Mouse (Mus musculus) forebrain, embryonic 16.5 days (tissue): ENCODE data around the gene Atxn3. TPM values are rescaled to one million over a fixed set of nuclear protein-coding genes. Genes with fewer than 3 reads are reported as not detected.
A peak's percentile ranks its signal among the peaks of the same experiment; 100 is the strongest.
"Not testable (repeated sequence)": the region's sequence is repeated elsewhere in the genome, so short reads cannot be mapped to it uniquely, and the experiment has no call there.

Experiments used
- ATAC-seq: fragments of 200-750 bp; cut with Nextera tagmentation; 2 replicates; pipeline ENCODE4 v1.8.0; 2017; ENCODE audit warnings: mild to moderate bottlenecking, moderate library complexity
- H3K27ac ChIP-seq: fragments of 300-500 bp; sonication (generic); 2 replicates; pipeline ENCODE4 v1.5.1; 2014; ENCODE audit warnings: low read length, control low read depth
- H3K27me3 ChIP-seq: fragments of 300-500 bp; sonication (generic); replicated peaks from 2 replicates; pipeline ENCODE4 v1.6.1; 2014; ENCODE audit warnings: low read length; ENCODE audit not compliant: control insufficient read depth, insufficient read depth
- H3K36me3 ChIP-seq: fragments of 300-500 bp; sonication (generic); 2 replicates; pipeline ENCODE4 v1.6.1; 2014; ENCODE audit not compliant: control insufficient read depth, insufficient read depth
- H3K4me1 ChIP-seq: fragments of 300-500 bp; sonication (generic); replicated peaks from 2 replicates; pipeline ENCODE4 v1.6.1; 2014; ENCODE audit warnings: low read length; ENCODE audit not compliant: control insufficient read depth, insufficient read depth
- H3K4me2 ChIP-seq: fragments of 300-500 bp; sonication (generic); 2 replicates; pipeline ENCODE4 v1.6.1; 2014; ENCODE audit warnings: mild to moderate bottlenecking, low read length, control low read depth
- H3K4me3 ChIP-seq: fragments of 300-500 bp; sonication (generic); replicated peaks from 2 replicates; pipeline ENCODE4 v1.5.1; 2014; ENCODE audit warnings: mild to moderate bottlenecking, low read length, control low read depth
- H3K9ac ChIP-seq: fragments of 300-500 bp; sonication (generic); replicated peaks from 2 replicates; pipeline ENCODE4 v1.6.1; 2014; ENCODE audit warnings: low read depth, low read length, control low read depth
- H3K9me3 ChIP-seq: fragments of 300-500 bp; sonication (generic); 2 replicates; pipeline ENCODE4 v1.6.1; 2016; ENCODE audit warnings: low read length; ENCODE audit not compliant: control insufficient read depth
- WGBS: fragments of 180-500 bp; shearing (Covaris S2); extraction: QIAGEN DNeasy Blood & Tissue Kit; methylation state at CpG from one replicate; pipeline ENCODE4 v1.1.7; 2014; 5-methylcytosine and 5-hydroxymethylcytosine counted together
- polyA plus RNA-seq: library from polyadenylated mRNA; unstranded; fragments of >200 nt; fragmentation: Nextera tagmentation; extraction: Ambion mirVana; gene quantifications from 2 replicates; pipeline ENCODE4 v1.2.1, GENCODE M21; 2015

Gene Atxn3
- polyA plus RNA-seq, 1 experiment from 2014 or later, result 14.3 TPM

GRCm38 (mm10) chr12:101972230-101972629 lies 14.2 kb upstream of the Atxn3 start:
- no peaks in the 10 kb centered on the region for H3K27me3 ChIP-seq
- no peak for ATAC-seq
- no peak overlapping the region for H3K4me3 ChIP-seq
- no peak overlapping the region for H3K4me2 ChIP-seq
- H3K4me1 ChIP-seq, result peaks cover 17% of the 10 kb centered on the region
- no peaks in the 10 kb centered on the region for H3K9me3 ChIP-seq
- peaks cover 10% of the 10 kb centered on the region for H3K36me3 ChIP-seq
- WGBS, result 94% methylated on average over 3 of the region's 3 CpGs
- H3K9ac ChIP-seq, result no peak overlapping the region
- no peak overlapping the region for H3K27ac ChIP-seq

DNA sequence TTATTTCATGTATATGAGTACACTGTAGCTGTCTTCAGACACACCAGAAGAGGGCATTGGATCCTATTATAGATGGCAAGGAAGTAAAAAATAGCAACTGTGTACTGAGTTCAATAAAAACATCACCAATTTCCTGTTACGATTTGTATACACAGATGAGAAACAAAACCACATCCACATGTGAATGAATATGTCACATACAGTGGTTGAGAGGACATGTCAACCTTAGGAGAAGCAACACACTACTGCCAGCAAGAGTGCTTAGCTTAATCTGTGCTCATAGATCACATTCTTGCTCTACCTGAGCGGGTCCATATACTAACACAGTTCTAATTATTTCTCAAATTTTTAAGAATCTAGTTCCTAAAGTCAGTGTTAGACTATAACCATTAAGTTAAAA lies 13.3 kb upstream of the Atxn3 start:
- Histone ChIP-seq H3K9ac (no peak overlapping the region), H3K36me3 (peaks cover 14% of the 10 kb centered on the region), H3K27ac (no peak overlapping the region), H3K27me3 (no peaks in the 10 kb centered on the region), H3K9me3 (no peaks in the 10 kb centered on the region), H3K4me3 (no peak overlapping the region), H3K4me2 (no peak overlapping the region), H3K4me1 (peaks cover 8% of the 10 kb centered on the region)
- 97% methylated on average over 2 of the region's 2 CpGs for WGBS
- no peak for ATAC-seq

GRCm38 (mm10) chr12:101958960-101959780 lies 1.1 kb upstream of the Atxn3 start:
- not testable (repeated sequence) for H3K9me3 ChIP-seq, H3K27ac ChIP-seq, H3K36me3 ChIP-seq, H3K9ac ChIP-seq, H3K4me3 ChIP-seq, H3K4me2 ChIP-seq, H3K27me3 ChIP-seq, ATAC-seq
- peaks cover 17% of the 10 kb centered on the region for H3K4me1 ChIP-seq
- WGBS, result 92% methylated on average over 5 of the region's 5 CpGs

DNA sequence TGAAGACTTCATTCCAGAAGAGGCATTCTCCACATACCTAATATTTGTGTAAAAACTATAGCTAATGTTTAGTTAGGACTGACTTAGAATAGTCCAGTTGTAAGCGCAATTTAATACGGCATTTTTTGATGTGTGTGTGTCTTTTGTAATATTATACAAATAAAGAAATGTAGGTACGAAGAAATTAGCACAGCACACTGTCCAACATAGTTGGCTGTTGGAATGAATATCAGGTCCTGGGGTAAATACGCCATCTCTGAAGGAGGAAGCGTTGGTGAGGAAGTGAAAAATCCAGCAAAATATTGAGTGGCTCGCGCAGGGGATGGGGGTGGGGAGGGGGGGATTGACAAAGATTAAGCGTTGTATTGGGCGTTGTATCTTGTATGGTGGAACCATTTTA lies 510 bp upstream of the Atxn3 start:
- ATAC-seq, result no peak
- no peaks in the 10 kb centered on the region for H3K36me3 ChIP-seq
- H3K4me2 ChIP-seq, result peak overlapping the region; percentile 48
- H3K27me3 ChIP-seq, result no peaks in the 10 kb centered on the region
- peaks cover 17% of the 10 kb centered on the region for H3K4me1 ChIP-seq
- WGBS, result 64% methylated on average over 9 of the region's 9 CpGs
- H3K4me3 ChIP-seq, result peak overlapping the region; percentile 70
- no peak overlapping the region for H3K27ac ChIP-seq
- H3K9ac ChIP-seq, result no peak overlapping the region
- H3K9me3 ChIP-seq, result no peaks in the 10 kb centered on the region

- Histone ChIP-seq H3K4me1 (peaks cover 17% of the 10 kb centered on the region), H3K4me3 (peak overlapping the region; percentile 70), H3K4me2 (peak overlapping the region; percentile 68), H3K36me3 (no peaks in the 10 kb centered on the region), H3K27me3 (no peaks in the 10 kb centered on the region), H3K9me3 (no peaks in the 10 kb centered on the region), H3K9ac (peak overlapping the region; percentile 79), H3K27ac (peak overlapping the region; percentile 20)
- 10% methylated on average over 26 of the region's 26 CpGs for WGBS
- ATAC-seq, result no peak; the same call in 1 of the 2 replicates
These were observed 736 bp downstream of the Atxn3 start for GRCm38 (mm10) chr12:101957079-101957941.

DNA sequence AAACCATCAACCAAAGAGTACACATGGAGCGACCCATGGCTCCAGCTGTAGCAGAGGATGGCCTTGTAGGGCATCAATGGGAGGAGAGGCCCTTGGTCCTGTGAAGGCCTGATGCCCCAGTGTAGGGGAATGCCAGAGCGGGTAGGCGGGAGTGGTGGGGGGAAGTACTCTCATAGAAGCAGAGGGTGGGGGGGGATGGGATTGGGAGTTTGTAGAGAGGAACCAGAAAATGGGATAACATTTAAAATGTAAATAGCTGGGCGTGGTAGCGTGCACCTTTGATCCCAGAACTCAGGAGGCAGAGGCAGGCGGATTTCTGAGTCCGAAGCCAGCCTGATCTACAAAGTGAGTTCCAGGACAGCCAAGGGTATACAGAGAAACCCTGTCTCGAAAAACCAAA lies 2.2 kb downstream of the Atxn3 start:
- H3K4me2 ChIP-seq, H3K9me3 ChIP-seq, H3K9ac ChIP-seq, ATAC-seq, H3K4me3 ChIP-seq, H3K27ac ChIP-seq, H3K36me3 ChIP-seq, H3K27me3 ChIP-seq: not testable (repeated sequence)
- peaks cover 17% of the 10 kb centered on the region for H3K4me1 ChIP-seq
- 97% methylated on average over 8 of the region's 8 CpGs for whole genome bisulfite sequencing

- H3K9me3 ChIP-seq, result no peaks in the 10 kb centered on the region
- 83% methylated on average over 4 of the region's 4 CpGs for WGBS
- no peak for ATAC-seq
- H3K4me3 ChIP-seq, result no peak overlapping the region
- H3K4me1 ChIP-seq, result no peaks in the 10 kb centered on the region
- H3K27ac ChIP-seq, result no peak overlapping the region
- no peak overlapping the region for H3K9ac ChIP-seq
- H3K4me2 ChIP-seq, result no peak overlapping the region
- H3K27me3 ChIP-seq, result no peaks in the 10 kb centered on the region
- H3K36me3 ChIP-seq, result peaks cover 19% of the 10 kb centered on the region
These were observed 9.2 kb downstream of the Atxn3 start for GRCm38 (mm10) chr12:101948801-101949200.

- no peaks in the 10 kb centered on the region for H3K9me3 ChIP-seq
- 89% methylated on average over 8 of the region's 8 CpGs for WGBS
- no peak overlapping the region for H3K4me3 ChIP-seq
- H3K4me2 ChIP-seq, result no peak overlapping the region
- H3K9ac ChIP-seq, result no peak overlapping the region
- no peaks in the 10 kb centered on the region for H3K4me1 ChIP-seq
- peaks cover 19% of the 10 kb centered on the region for H3K36me3 ChIP-seq
- ATAC-seq, result no peak
- H3K27me3 ChIP-seq, result no peaks in the 10 kb centered on the region
- H3K27ac ChIP-seq, result no peak overlapping the region
These were observed 10.1 kb downstream of the Atxn3 start for GRCm38 (mm10) chr12:101947986-101948385.

GRCm38 (mm10) chr12:101937572-101937971 lies 20.5 kb downstream of the Atxn3 start:
- no peak overlapping the region for H3K27ac ChIP-seq
- H3K27me3 ChIP-seq, result no peaks in the 10 kb centered on the region
- WGBS, result 84% methylated on average over 7 of the region's 7 CpGs
- H3K9ac ChIP-seq, result no peak overlapping the region
- H3K36me3 ChIP-seq, result peaks cover 38% of the 10 kb centered on the region
- ATAC-seq, result no peak
- no peak overlapping the region for H3K4me2 ChIP-seq
- no peaks in the 10 kb centered on the region for H3K9me3 ChIP-seq
- no peaks in the 10 kb centered on the region for H3K4me1 ChIP-seq
- no peak overlapping the region for H3K4me3 ChIP-seq
